Mouse (Mus musculus): ENCODE measurements around the gene Tnc. TPM values are rescaled to one million over a fixed set of nuclear protein-coding genes. Genes with fewer than 3 reads are reported as not detected.

Tnc gene
- total RNA-seq, 1 experiment: 31.3 TPM

GRCm38 (mm10) chr4:63988090-63988489 is 58.7 kb downstream of the Tnc start:
- Histone ChIP-seq H3K36me3 (ENCODE audit: control insufficient read depth, insufficient read depth, low read length, poor library complexity, severe bottlenecking) (no peaks in the 10 kb centered on the region; the same call in 1 of the 2 replicates), H3K9ac (ENCODE audit: insufficient read depth, low read depth, low read length, poor library complexity, severe bottlenecking) (no peak overlapping the region), H3K4me3 (ENCODE audit: insufficient read depth in 1 of 2, low read depth in 1 of 2, low read length in 2 of 2, poor library complexity in 1 of 2, severe bottlenecking in 1 of 2) (no peak overlapping the region), H3K9me3 (ENCODE audit: control insufficient read depth, insufficient read depth, low read depth, low read length) (no peaks in the 10 kb centered on the region), H3K4me1 (ENCODE audit: control insufficient read depth in 2 of 2, insufficient read depth in 2 of 2, low read length in 2 of 2, poor library complexity in 1 of 2) (no peaks in the 10 kb centered on the region), H3K27ac (ENCODE audit: insufficient read depth, low read depth, low read length, poor library complexity, severe bottlenecking) (no peak overlapping the region)
- no peak for DNase-seq (ENCODE audit: low read depth, low spot score)
- in situ Hi-C loops (cut with MboI; ENCODE audit: low sequenced_read_pairs in 2 of 2, unreplicated experiment in 2 of 2): no loop called here
- TF ChIP-seq HCFC1 (IDR thresholded peaks at IDR 0.05; ENCODE audit: borderline replicate concordance, insufficient read depth, low read length): no peak
- TF ChIP-seq ZNF384 (IDR thresholded peaks at IDR 0.05; ENCODE audit: low read depth, low read length): no peak
- TF ChIP-seq MAFK (IDR thresholded peaks at IDR 0.05; ENCODE audit: insufficient read depth, low read depth, low read length): no peak
- TF ChIP-seq ZC3H11A (IDR thresholded peaks at IDR 0.05; ENCODE audit: borderline replicate concordance, low read depth, low read length): no peak
- TF ChIP-seq CHD2 (IDR thresholded peaks at IDR 0.05; ENCODE audit: low read depth, low read length): no peak

GRCm38 (mm10) chr4:63986576-63986975 is 60.2 kb downstream of the Tnc start:
- no peaks in the 10 kb centered on the region; the same call in 1 of the 2 replicates for H3K36me3 ChIP-seq (ENCODE audit: control insufficient read depth, insufficient read depth, low read length, poor library complexity, severe bottlenecking)
- no peak for DNase-seq (ENCODE audit: low read depth, low spot score)
- in situ Hi-C loops (cut with MboI; ENCODE audit: low sequenced_read_pairs in 2 of 2, unreplicated experiment in 2 of 2): no loop called here
- H3K9ac ChIP-seq (ENCODE audit: insufficient read depth, low read depth, low read length, poor library complexity, severe bottlenecking): no peak overlapping the region
- H3K27ac ChIP-seq (ENCODE audit: insufficient read depth, low read depth, low read length, poor library complexity, severe bottlenecking): no peak overlapping the region
- TF ChIP-seq CHD2 (IDR thresholded peaks at IDR 0.05; ENCODE audit: low read depth, low read length) (no peak), MAFK (IDR thresholded peaks at IDR 0.05; ENCODE audit: insufficient read depth, low read depth, low read length) (no peak), HCFC1 (IDR thresholded peaks at IDR 0.05; ENCODE audit: borderline replicate concordance, insufficient read depth, low read length) (no peak), ZC3H11A (IDR thresholded peaks at IDR 0.05; ENCODE audit: borderline replicate concordance, low read depth, low read length) (no peak), ZNF384 (IDR thresholded peaks at IDR 0.05; ENCODE audit: low read depth, low read length) (no peak)
- H3K9me3 ChIP-seq (ENCODE audit: control insufficient read depth, insufficient read depth, low read depth, low read length): no peaks in the 10 kb centered on the region
- H3K4me3 ChIP-seq (ENCODE audit: insufficient read depth in 1 of 2, low read depth in 1 of 2, low read length in 2 of 2, poor library complexity in 1 of 2, severe bottlenecking in 1 of 2): no peak overlapping the region
- no peaks in the 10 kb centered on the region for H3K4me1 ChIP-seq (ENCODE audit: control insufficient read depth in 2 of 2, insufficient read depth in 2 of 2, low read length in 2 of 2, poor library complexity in 1 of 2)

GRCm38 (mm10) chr4:63983098-63983445 is 63.7 kb downstream of the Tnc start:
- no peaks in the 10 kb centered on the region for H3K4me1 ChIP-seq (ENCODE audit: control insufficient read depth in 2 of 2, insufficient read depth in 2 of 2, low read length in 2 of 2, poor library complexity in 1 of 2)
- in situ Hi-C loops (cut with MboI; ENCODE audit: low sequenced_read_pairs in 2 of 2, unreplicated experiment in 2 of 2): no loop called here
- no peak overlapping the region for H3K9ac ChIP-seq (ENCODE audit: insufficient read depth, low read depth, low read length, poor library complexity, severe bottlenecking)
- H3K9me3 ChIP-seq (ENCODE audit: control insufficient read depth, insufficient read depth, low read depth, low read length): no peaks in the 10 kb centered on the region
- no peak overlapping the region for H3K27ac ChIP-seq (ENCODE audit: insufficient read depth, low read depth, low read length, poor library complexity, severe bottlenecking)
- no peak overlapping the region for H3K4me3 ChIP-seq (ENCODE audit: insufficient read depth in 1 of 2, low read depth in 1 of 2, low read length in 2 of 2, poor library complexity in 1 of 2, severe bottlenecking in 1 of 2)
- TF ChIP-seq ZC3H11A (IDR thresholded peaks at IDR 0.05; ENCODE audit: borderline replicate concordance, low read depth, low read length) (no peak), ZNF384 (IDR thresholded peaks at IDR 0.05; ENCODE audit: low read depth, low read length) (no peak), HCFC1 (IDR thresholded peaks at IDR 0.05; ENCODE audit: borderline replicate concordance, insufficient read depth, low read length) (no peak), MAFK (IDR thresholded peaks at IDR 0.05; ENCODE audit: insufficient read depth, low read depth, low read length) (no peak), CHD2 (IDR thresholded peaks at IDR 0.05; ENCODE audit: low read depth, low read length) (no peak)
- no peaks in the 10 kb centered on the region; the same call in 1 of the 2 replicates for H3K36me3 ChIP-seq (ENCODE audit: control insufficient read depth, insufficient read depth, low read length, poor library complexity, severe bottlenecking)
- DNase-seq (ENCODE audit: low read depth, low spot score): no peak

- Histone ChIP-seq H3K4me1 (ENCODE audit: control insufficient read depth in 2 of 2, insufficient read depth in 2 of 2, low read length in 2 of 2, poor library complexity in 1 of 2) (no peaks in the 10 kb centered on the region), H3K4me3 (ENCODE audit: insufficient read depth in 1 of 2, low read depth in 1 of 2, low read length in 2 of 2, poor library complexity in 1 of 2, severe bottlenecking in 1 of 2) (no peak overlapping the region), H3K27ac (ENCODE audit: insufficient read depth, low read depth, low read length, poor library complexity, severe bottlenecking) (no peak overlapping the region), H3K9ac (ENCODE audit: insufficient read depth, low read depth, low read length, poor library complexity, severe bottlenecking) (no peak overlapping the region), H3K36me3 (ENCODE audit: control insufficient read depth, insufficient read depth, low read length, poor library complexity, severe bottlenecking) (no peaks in the 10 kb centered on the region; the same call in 1 of the 2 replicates), H3K9me3 (ENCODE audit: control insufficient read depth, insufficient read depth, low read depth, low read length) (no peaks in the 10 kb centered on the region)
- no peak for DNase-seq (ENCODE audit: low read depth, low spot score)
- TF ChIP-seq CHD2 (IDR thresholded peaks at IDR 0.05; ENCODE audit: low read depth, low read length): no peak
- TF ChIP-seq ZNF384 (IDR thresholded peaks at IDR 0.05; ENCODE audit: low read depth, low read length): no peak
- TF ChIP-seq MAFK (IDR thresholded peaks at IDR 0.05; ENCODE audit: insufficient read depth, low read depth, low read length): no peak
- TF ChIP-seq ZC3H11A (IDR thresholded peaks at IDR 0.05; ENCODE audit: borderline replicate concordance, low read depth, low read length): no peak
- TF ChIP-seq HCFC1 (IDR thresholded peaks at IDR 0.05; ENCODE audit: borderline replicate concordance, insufficient read depth, low read length): no peak
- in situ Hi-C loops (cut with MboI; ENCODE audit: low sequenced_read_pairs in 2 of 2, unreplicated experiment in 2 of 2): no loop called here
Measured at GRCm38 (mm10) chr4:63982425-63983097, 64.3 kb downstream of the Tnc start.

Measured in ES-E14 (cell line).